Mouse (Mus musculus): Measurements from ENCODE around the gene Rgs21.

GRCm38 (mm10) chr1:144604071-144604470 lies 36.6 kb upstream of the Rgs21 start:
- TF ChIP-seq EP300 (IDR thresholded peaks at IDR 0.05; ENCODE audit: low read depth) (no peak), CTCF (IDR thresholded peaks at IDR 0.05; ENCODE audit: low read depth) (no peak)
